25 mouse cellular contexts compared by ENCODE assay signal in genomic region chr5:144859284-144859683, GRCm38 (mm10).
DNase-seq lines count a peak whose midpoint lies in the region; ATAC-seq and TF ChIP-seq lines count a peak whose summit lies in the region.
"Had no signal": no experiment of that assay in that cellular context is flagged by ENCODE, and none has a peak within 500 bp of the region (broad histone marks: within the 10 kb centered on the region; RNA-seq: fewer than 3 reads in every experiment).

No protein-coding gene starts in this region.

- WGBS in heart, embryonic 10.5 days, result 90% methylated on average over 9 of the region's 9 CpGs
- 66% methylated on average over 9 of the region's 9 CpGs for WGBS in kidney, postnatal 0 days

- peaks cover 70% of the 10 kb centered on the region for H3K36me3 ChIP-seq in heart, embryonic 10.5 days
- H3K36me3 ChIP-seq in kidney, postnatal 0 days (ENCODE audit: insufficient read depth, low read length), result peaks cover 49% of the 10 kb centered on the region

- TF ChIP-seq CTCF in kidney, postnatal 0 days (IDR thresholded peaks at IDR 0.05; ENCODE audit: low read depth), result no peak

- H3K4me3 ChIP-seq in heart, embryonic 10.5 days, result no peak overlapping the region
- H3K4me3 ChIP-seq in kidney, postnatal 0 days (replicated peaks; ENCODE audit: low read depth, low read length), result no peak overlapping the region
- H3K4me3 ChIP-seq: forebrain, embryonic 10.5 days; forebrain, embryonic 13.5 days; heart, embryonic 13.5 days; hindbrain, embryonic 12.5 days; hindbrain, embryonic 15.5 days had no signal

- H3K9ac ChIP-seq in kidney, postnatal 0 days (ENCODE audit: low read depth, low read length), result no peak overlapping the region
- H3K9ac ChIP-seq: forebrain, embryonic 13.5 days; heart, embryonic 13.5 days; hindbrain, embryonic 12.5 days; hindbrain, embryonic 15.5 days had no signal

- no peak overlapping the region for H3K4me2 ChIP-seq in kidney, postnatal 0 days (ENCODE audit: low read length)
- H3K4me2 ChIP-seq: forebrain, embryonic 13.5 days; heart, embryonic 13.5 days; hindbrain, embryonic 12.5 days; hindbrain, embryonic 15.5 days had no signal

- H3K27me3 ChIP-seq in heart, embryonic 10.5 days (ENCODE audit: insufficient read depth, poor library complexity, severe bottlenecking), result no peaks in the 10 kb centered on the region
- no peaks in the 10 kb centered on the region for H3K27me3 ChIP-seq in kidney, postnatal 0 days (ENCODE audit: insufficient read depth, low read length)
- H3K27me3 ChIP-seq: CH12.LX; forebrain, embryonic 13.5 days; heart, embryonic 13.5 days; hindbrain, embryonic 12.5 days; hindbrain, embryonic 15.5 days; Patski had no signal

- DNase-seq in heart, adult 18-20 months, result peak; percentile 20 to 37
- no peak for DNase-seq in heart, postnatal 25 days (ENCODE audit: low spot score)
- DNase-seq in heart, postnatal 4 days, result peak; percentile 26
- no peak for DNase-seq in heart, embryonic 10.5 days (ENCODE audit: low spot score)
- DNase-seq in kidney, postnatal 0 days (ENCODE audit: low spot score), result peak; percentile 58
- DNase-seq in kidney, adult 11 months, result no peak
- DNase-seq in kidney, postnatal 4 days, result peak; percentile 56 to 68
- no peak for DNase-seq in kidney, adult 8-10 months
- DNase-seq: adrenal gland, postnatal 10 days; adrenal gland, postnatal 36 days; B cell, adult 2 months; cerebellum, adult 18-20 months; cerebellum, adult 9-10 months; cerebellum, postnatal 14 days; gastrocnemius, postnatal 10 days; gastrocnemius, postnatal 36 days had no signal

- H3K9me3 ChIP-seq in heart, embryonic 10.5 days, result peaks cover 7% of the 10 kb centered on the region; the same call in 1 of the 2 replicates
- H3K9me3 ChIP-seq in kidney, postnatal 0 days (replicated peaks; ENCODE audit: low read length), result no peaks in the 10 kb centered on the region
- H3K9me3 ChIP-seq: forebrain, embryonic 13.5 days; G1E; hindbrain, embryonic 15.5 days had no signal

- no peak overlapping the region for H3K27ac ChIP-seq in heart, embryonic 10.5 days
- no peak overlapping the region for H3K27ac ChIP-seq in kidney, postnatal 0 days
- H3K27ac ChIP-seq: forebrain, embryonic 10.5 days; forebrain, embryonic 13.5 days; heart, embryonic 13.5 days; hindbrain, embryonic 12.5 days; hindbrain, embryonic 15.5 days had no signal

- intact Hi-C loops in heart, postnatal 25 days (cut with DNase I), result no loop called here

- H3K4me1 ChIP-seq in heart, embryonic 10.5 days, result peaks cover 10% of the 10 kb centered on the region
- H3K4me1 ChIP-seq in kidney, postnatal 0 days (replicated peaks; ENCODE audit: insufficient read depth, low read length), result no peaks in the 10 kb centered on the region
- H3K4me1 ChIP-seq: forebrain, embryonic 10.5 days; forebrain, embryonic 13.5 days; hindbrain, embryonic 12.5 days; hindbrain, embryonic 15.5 days had no signal

- ATAC-seq in kidney, postnatal 0 days (replicated peaks; ENCODE audit: low FRiP score, low read depth), result 0 out of 2 replicates have a peak, but pooled peaks have one; percentile 40
- ATAC-seq: forebrain, embryonic 13.5 days; forebrain, embryonic 16.5 days; Patski had no signal

Comparison
In these comparisons a context has a peak if more than half of its experiments do, and no peak if none do; other contexts are left out.
1. DNase-seq: peak in heart, adult 18-20 months (2 of 2), heart, postnatal 4 days (single experiment), kidney, postnatal 0 days (single experiment) and kidney, postnatal 4 days (2 of 2); none in heart, postnatal 25 days (single experiment), heart, embryonic 10.5 days (single experiment), kidney, adult 11 months (single experiment) and kidney, adult 8-10 months (0 of 2).